Mouse (Mus musculus) kidney, postnatal 4 days (tissue): ENCODE measurements around the gene Timm8a2.

ENCODE experiments used
- DNase-seq, 2 experiments: peaks; one replicate each; pipeline ENCODE4 v3.0.0; 2021; ENCODE audit warnings: mixed read lengths in 2 of 2

Timm8a2 gene

GRCm38 (mm10) chr14:122012193-122012592 lies 22.3 kb upstream of the Timm8a2 start:
- DNase-seq: no peak

- peak; percentile 55 to 73 for DNase-seq
Observed at GRCm38 (mm10) chr14:122012814-122013213, 21.7 kb upstream of the Timm8a2 start.

GRCm38 (mm10) chr14:122013417-122013951 lies 21.0 kb upstream of the Timm8a2 start:
- DNase-seq: peak; percentile 54 to 67

GRCm38 (mm10) chr14:122017958-122018357 lies 16.5 kb upstream of the Timm8a2 start:
- DNase-seq: no peak

- no peak for DNase-seq
Observed at GRCm38 (mm10) chr14:122019389-122019788, 15.1 kb upstream of the Timm8a2 start.

- DNase-seq: no peak
Observed at GRCm38 (mm10) chr14:122020567-122020966, 13.9 kb upstream of the Timm8a2 start.

- no peak for DNase-seq
Observed at GRCm38 (mm10) chr14:122023054-122023453, 11.4 kb upstream of the Timm8a2 start.

- no peak for DNase-seq
Observed at GRCm38 (mm10) chr14:122023928-122024327, 10.5 kb upstream of the Timm8a2 start.

- DNase-seq: peak in 1 of 2 experiments; percentile 10
Observed at GRCm38 (mm10) chr14:122028926-122029745, 5.3 kb upstream of the Timm8a2 start.

- DNase-seq: no peak
Observed at GRCm38 (mm10) chr14:122029851-122030250, 4.6 kb upstream of the Timm8a2 start.

- DNase-seq: no peak
Observed at GRCm38 (mm10) chr14:122032045-122032444, 2.4 kb upstream of the Timm8a2 start.

- DNase-seq: no peak
Observed at GRCm38 (mm10) chr14:122035181-122035580, 707 bp downstream of the Timm8a2 start.

- no peak for DNase-seq
Observed at GRCm38 (mm10) chr14:122035860-122036259, 1.4 kb downstream of the Timm8a2 start.

- DNase-seq: no peak
Observed at GRCm38 (mm10) chr14:122038874-122039647, 4.6 kb downstream of the Timm8a2 start.

GRCm38 (mm10) chr14:122041413-122041825 lies 6.9 kb downstream of the Timm8a2 start:
- DNase-seq: no peak

GRCm38 (mm10) chr14:122042142-122042694 lies 7.7 kb downstream of the Timm8a2 start:
- DNase-seq: no peak

GRCm38 (mm10) chr14:122047784-122048183 lies 13.3 kb downstream of the Timm8a2 start:
- no peak for DNase-seq

- DNase-seq: no peak
Observed at GRCm38 (mm10) chr14:122048816-122049215, 14.3 kb downstream of the Timm8a2 start.

GRCm38 (mm10) chr14:122052896-122053635 lies 18.6 kb downstream of the Timm8a2 start:
- DNase-seq: no peak

- DNase-seq: no peak
Observed at GRCm38 (mm10) chr14:122056871-122057270, 22.4 kb downstream of the Timm8a2 start.

GRCm38 (mm10) chr14:122057941-122058346 lies 23.5 kb downstream of the Timm8a2 start:
- no peak for DNase-seq

- peak; percentile 89 to 90 for DNase-seq
Observed at GRCm38 (mm10) chr14:122060642-122061041, 26.2 kb downstream of the Timm8a2 start.
